Mouse (Mus musculus) gastrocnemius, postnatal 10 days (tissue): ENCODE results near the gene Adam19. TPM values are rescaled to one million over a fixed set of nuclear protein-coding genes. Genes with fewer than 3 reads are reported as not detected.

ENCODE experiments used
- DNase-seq: peaks from one replicate; pipeline ENCODE4 v3.0.0; 2021; ENCODE audit warnings: mixed read lengths
- total RNA-seq, 2 experiments: library from RNA; stranded (reverse); gene quantifications; 2 replicates each; pipeline ENCODE4 v1.2.3; 2021

Gene Adam19
- total RNA-seq, 2 experiments from 2014 or later: 30.9 to 42.8 TPM

- no peak for DNase-seq
Measured at GRCm38 (mm10) chr11:46073850-46074688, 18.3 kb downstream of the Adam19 start.

GRCm38 (mm10) chr11:46075507-46075906 is 19.7 kb downstream of the Adam19 start:
- DNase-seq: no peak

- no peak for DNase-seq
Measured at GRCm38 (mm10) chr11:46076442-46077158, 20.8 kb downstream of the Adam19 start.

- DNase-seq: no peak
Measured at GRCm38 (mm10) chr11:46077304-46077703, 21.5 kb downstream of the Adam19 start.

- no peak for DNase-seq
Measured at GRCm38 (mm10) chr11:46077732-46078375, 22.1 kb downstream of the Adam19 start.

- DNase-seq: no peak
Measured at GRCm38 (mm10) chr11:46081075-46081474, 25.3 kb downstream of the Adam19 start.

GRCm38 (mm10) chr11:46083405-46083804 is 27.6 kb downstream of the Adam19 start:
- no peak for DNase-seq

- no peak for DNase-seq
Measured at GRCm38 (mm10) chr11:46083835-46084444, 28.1 kb downstream of the Adam19 start.

GRCm38 (mm10) chr11:46084568-46084967 is 28.8 kb downstream of the Adam19 start:
- no peak for DNase-seq

- DNase-seq: no peak
Measured at GRCm38 (mm10) chr11:46085398-46086163, 29.8 kb downstream of the Adam19 start.

GRCm38 (mm10) chr11:46086446-46086845 is 30.7 kb downstream of the Adam19 start:
- DNase-seq: no peak

GRCm38 (mm10) chr11:46089081-46089713 is 33.4 kb downstream of the Adam19 start:
- no peak for DNase-seq

- DNase-seq: no peak
Measured at GRCm38 (mm10) chr11:46090036-46090725, 34.4 kb downstream of the Adam19 start.

GRCm38 (mm10) chr11:46090951-46091667 is 35.3 kb downstream of the Adam19 start:
- DNase-seq: no peak

- peak; percentile 51 for DNase-seq
Measured at GRCm38 (mm10) chr11:46092121-46092520, 36.3 kb downstream of the Adam19 start.

GRCm38 (mm10) chr11:46095477-46096264 is 39.9 kb downstream of the Adam19 start:
- DNase-seq: no peak

GRCm38 (mm10) chr11:46096265-46096649 is 40.5 kb downstream of the Adam19 start:
- DNase-seq: no peak

GRCm38 (mm10) chr11:46097062-46097461 is 41.3 kb downstream of the Adam19 start:
- no peak for DNase-seq

- no peak for DNase-seq
Measured at GRCm38 (mm10) chr11:46102107-46102506, 46.3 kb downstream of the Adam19 start.
